ENCODE assay signal across 28 mouse cellular contexts in genomic region chr2:154680337-154680736, GRCm38 (mm10). TPM values are rescaled to one million over a fixed set of nuclear protein-coding genes. Genes with fewer than 3 reads are reported as not detected.
DNase-seq lines count a peak whose midpoint lies in the region; ATAC-seq and TF ChIP-seq lines count a peak whose summit lies in the region.
"Had no signal": no experiment of that assay in that cellular context is flagged by ENCODE, and none has a peak within 500 bp of the region (broad histone marks: within the 10 kb centered on the region; RNA-seq: fewer than 3 reads in every experiment).

No protein-coding gene starts in this region.

- 48% methylated on average over 2 of the region's 2 CpGs for WGBS in heart, embryonic 10.5 days
- 49% methylated on average over 2 of the region's 2 CpGs for WGBS in kidney, embryonic 14.5 days
- 84% methylated on average over 2 of the region's 2 CpGs for WGBS in embryonic facial prominence, embryonic 10.5 days
- WGBS in lung, adult 2 months, result 76% methylated on average over 2 of the region's 2 CpGs

- H3K9me3 ChIP-seq in heart, embryonic 10.5 days, result no peaks in the 10 kb centered on the region
- H3K9me3 ChIP-seq in kidney, embryonic 14.5 days (ENCODE audit: control insufficient read depth, low read length), result no peaks in the 10 kb centered on the region
- H3K9me3 ChIP-seq in embryonic facial prominence, embryonic 10.5 days, result no peaks in the 10 kb centered on the region
- H3K9me3 ChIP-seq: embryonic facial prominence, embryonic 12.5 days; embryonic facial prominence, embryonic 15.5 days; forebrain, embryonic 12.5 days; forebrain, embryonic 15.5 days; G1E; heart, embryonic 15.5 days; hindbrain, embryonic 12.5 days; hindbrain, embryonic 15.5 days had no signal

- H3K4me1 ChIP-seq in heart, embryonic 10.5 days, result peaks cover 47% of the 10 kb centered on the region
- peaks cover 22% of the 10 kb centered on the region for H3K4me1 ChIP-seq in kidney, embryonic 14.5 days (ENCODE audit: control insufficient read depth, insufficient read depth, low read length)
- peaks cover 27% of the 10 kb centered on the region for H3K4me1 ChIP-seq in embryonic facial prominence, embryonic 10.5 days
- peaks cover 18% of the 10 kb centered on the region for H3K4me1 ChIP-seq in lung, adult 2 months (ENCODE audit: control insufficient read depth, insufficient read depth, low read length)

- no peak overlapping the region for H3K4me3 ChIP-seq in heart, embryonic 10.5 days
- no peak overlapping the region for H3K4me3 ChIP-seq in kidney, embryonic 14.5 days (ENCODE audit: low read length)
- no peak overlapping the region for H3K4me3 ChIP-seq in layer of hippocampus, adult 2 months
- no peak overlapping the region for H3K4me3 ChIP-seq in embryonic facial prominence, embryonic 10.5 days
- H3K4me3 ChIP-seq in lung, adult 2 months (replicated peaks; ENCODE audit: extremely low read depth, low read depth, low read length), result no peak overlapping the region
- H3K4me3 ChIP-seq: embryonic facial prominence, embryonic 12.5 days; embryonic facial prominence, embryonic 15.5 days; forebrain, embryonic 12.5 days; forebrain, embryonic 15.5 days; heart, embryonic 15.5 days; hindbrain, embryonic 12.5 days; hindbrain, embryonic 15.5 days had no signal

- H3K27ac ChIP-seq in heart, embryonic 10.5 days, result peak overlapping the region; percentile 42; the same call in 1 of the 2 replicates
- no peak overlapping the region for H3K27ac ChIP-seq in kidney, embryonic 14.5 days (ENCODE audit: low read depth, low read length)
- peak overlapping the region; percentile 77 for H3K27ac ChIP-seq in layer of hippocampus, adult 2 months
- 0 out of 2 replicates have a peak overlapping the region, but pooled peaks have one; percentile 14 for H3K27ac ChIP-seq in embryonic facial prominence, embryonic 10.5 days (replicated peaks)
- H3K27ac ChIP-seq: embryonic facial prominence, embryonic 12.5 days; embryonic facial prominence, embryonic 15.5 days; forebrain, embryonic 12.5 days; forebrain, embryonic 15.5 days; heart, embryonic 15.5 days; hindbrain, embryonic 12.5 days; hindbrain, embryonic 15.5 days had no signal

- 0 out of 2 replicates have a peak, but pooled peaks have one; percentile 13 for ATAC-seq in kidney, embryonic 14.5 days (ENCODE audit: low FRiP score, low TSS enrichment)
- ATAC-seq: forebrain, embryonic 15.5 days; Patski had no signal

- no peak overlapping the region for H3K9ac ChIP-seq in kidney, embryonic 14.5 days (ENCODE audit: low read depth, low read length)
- H3K9ac ChIP-seq: embryonic facial prominence, embryonic 12.5 days; embryonic facial prominence, embryonic 15.5 days; forebrain, embryonic 12.5 days; forebrain, embryonic 15.5 days; heart, embryonic 15.5 days; hindbrain, embryonic 12.5 days; hindbrain, embryonic 15.5 days had no signal

- no peak for DNase-seq in heart, embryonic 10.5 days (ENCODE audit: low spot score)
- no peak for DNase-seq in heart, adult 8-10 months (ENCODE audit: low spot score)
- DNase-seq in kidney, adult 8-10 months, result no peak
- no peak for DNase-seq in layer of hippocampus, adult 2 months (ENCODE audit: low spot score in 2 of 2)
- DNase-seq in layer of hippocampus, adult 18-20 months (ENCODE audit: low spot score in 2 of 2), result no peak
- DNase-seq in embryonic facial prominence, embryonic 10.5 days (ENCODE audit: low spot score), result no peak
- no peak for DNase-seq in lung, adult 2 months
- DNase-seq: adrenal gland, postnatal 10 days; adrenal gland, postnatal 36 days; B cell, adult 2 months; cerebellum, adult 18-20 months; cerebellum, adult 9-10 months; cerebellum, postnatal 14 days; gastrocnemius, postnatal 10 days; heart, adult 11 months; heart, postnatal 14 days had no signal

- no peak for TF ChIP-seq CTCF in layer of hippocampus, adult 2 months (conservative IDR thresholded peaks at IDR 0.05)
- TF ChIP-seq CTCF in lung, adult 2 months (IDR thresholded peaks at IDR 0.05; ENCODE audit: insufficient read depth, low read length), result no peak

- no peak for TF ChIP-seq POLR2A in lung, adult 2 months (IDR thresholded peaks at IDR 0.05; ENCODE audit: borderline replicate concordance, extremely low read depth, low read depth, low read length)

- no peaks in the 10 kb centered on the region for H3K27me3 ChIP-seq in heart, embryonic 10.5 days (ENCODE audit: insufficient read depth, poor library complexity, severe bottlenecking)
- H3K27me3 ChIP-seq in kidney, embryonic 14.5 days (ENCODE audit: control insufficient read depth, insufficient read depth, low read length), result no peaks in the 10 kb centered on the region
- H3K27me3 ChIP-seq in embryonic facial prominence, embryonic 10.5 days (replicated peaks; ENCODE audit: low read depth, poor library complexity, severe bottlenecking), result no peaks in the 10 kb centered on the region
- H3K27me3 ChIP-seq: CH12.LX; embryonic facial prominence, embryonic 12.5 days; embryonic facial prominence, embryonic 15.5 days; forebrain, embryonic 12.5 days; forebrain, embryonic 15.5 days; heart, embryonic 15.5 days; hindbrain, embryonic 12.5 days; hindbrain, embryonic 15.5 days; Patski had no signal

- peaks cover 23% of the 10 kb centered on the region for H3K36me3 ChIP-seq in heart, embryonic 10.5 days
- 0 out of 2 replicates have a peak, but pooled peaks cover 2% of the 10 kb centered on the region for H3K36me3 ChIP-seq in kidney, embryonic 14.5 days (ENCODE audit: control insufficient read depth, insufficient read depth, low read length)
- peaks cover 31% of the 10 kb centered on the region for H3K36me3 ChIP-seq in embryonic facial prominence, embryonic 10.5 days (replicated peaks)
- H3K36me3 ChIP-seq: embryonic facial prominence, embryonic 15.5 days; forebrain, embryonic 12.5 days; forebrain, embryonic 15.5 days; heart, embryonic 15.5 days; hindbrain, embryonic 15.5 days had no signal

- no peak overlapping the region for H3K4me2 ChIP-seq in kidney, embryonic 14.5 days (replicated peaks; ENCODE audit: low read depth, low read length)
- H3K4me2 ChIP-seq: embryonic facial prominence, embryonic 12.5 days; embryonic facial prominence, embryonic 15.5 days; forebrain, embryonic 12.5 days; forebrain, embryonic 15.5 days; heart, embryonic 11.5 days; heart, embryonic 15.5 days; hindbrain, embryonic 12.5 days; hindbrain, embryonic 15.5 days had no signal

RNA-seq across cellular contexts. Expression of gene Chmp4b, which starts 28.8 kb away (rescaled TPM):
- polyA plus RNA-seq in heart, embryonic 10.5 days (2016; fragmentation: Nextera tagmentation; extraction: Ambion mirVana), result 13.5 and 17.4 TPM in 2 replicates
- 100 to 1,000 TPM; 119 to 132 (median 124) TPM for total RNA-seq in heart, adult 8-10 months (2022)
- 13.9 and 19.5 TPM in 2 replicates for polyA plus RNA-seq in kidney, embryonic 14.5 days (2014; fragmentation: Nextera tagmentation; extraction: Ambion mirVana)
- 100 to 1,000 TPM; 206 to 215 TPM for total RNA-seq in layer of hippocampus, adult 2 months (2021)
- 100 to 1,000 TPM; 222 to 223 TPM for total RNA-seq in layer of hippocampus, adult 18-20 months (2021)
- 12.8 and 14.7 TPM in 2 replicates for polyA plus RNA-seq in embryonic facial prominence, embryonic 10.5 days (2016; fragmentation: Nextera tagmentation; extraction: Ambion mirVana)
- polyA plus RNA-seq in lung, adult 2 months (2012; rRNA removed), result 83.4 and 103 TPM in 2 replicates
